Mouse (Mus musculus): ENCODE measurements at regions not wholly inside any gene's neighbourhood (a gene's known extent, or its start where the extent isn't known, plus 50 kb on each side); places are given as distances from the start of the nearest gene placed in this dataset.

DNA sequence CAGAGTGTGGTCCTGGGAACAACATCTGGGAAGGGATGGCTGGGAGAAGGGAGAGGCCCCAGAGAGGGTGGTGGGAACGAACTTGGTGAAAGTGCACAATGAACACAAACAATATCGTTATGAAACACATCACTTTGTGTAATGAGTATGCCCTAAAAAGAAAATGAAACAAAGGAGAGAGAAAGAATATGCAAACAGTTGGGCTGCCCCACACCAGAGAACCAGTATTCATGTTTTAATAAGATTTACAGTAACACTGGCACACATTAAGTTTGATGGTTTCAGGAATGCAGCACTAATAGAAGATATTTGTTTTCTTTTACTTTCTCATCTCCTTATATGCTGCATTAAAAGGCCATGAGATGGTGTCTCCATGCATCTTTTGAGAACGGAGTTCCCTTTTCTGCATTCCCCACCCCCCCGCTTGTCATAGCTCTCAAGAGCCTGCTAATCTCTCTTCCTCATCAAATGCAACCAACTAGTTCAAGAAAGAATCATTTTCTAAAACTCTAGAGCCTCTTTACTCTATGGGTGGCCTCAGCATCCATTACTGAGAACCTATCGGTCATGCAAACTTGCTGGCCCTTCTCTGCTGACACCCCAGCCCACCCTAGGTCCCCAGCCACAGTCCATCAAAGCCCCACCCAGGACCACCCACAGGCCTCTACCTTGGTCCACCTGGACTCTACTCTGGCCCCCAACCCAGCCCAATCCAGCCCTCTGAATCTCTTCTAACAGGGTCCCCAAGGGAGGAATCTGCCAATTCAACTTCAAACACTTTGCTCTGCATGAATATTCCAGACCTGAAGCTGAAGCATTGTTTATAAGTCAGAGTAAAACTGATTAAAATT, 379.0 kb upstream of the Nrp1 start:
- Histone ChIP-seq H3K27ac (ENCODE audit: poor library complexity, severe bottlenecking) (no peak overlapping the region), H3K36me3 (no peaks in the 10 kb centered on the region), H3K4me1 (replicated peaks) (peaks cover 14% of the 10 kb centered on the region), H3K9ac (no peak overlapping the region), H3K4me3 (no peak overlapping the region), H3K4me2 (no peak overlapping the region), H3K9me3 (replicated peaks) (no peaks in the 10 kb centered on the region), H3K27me3 (replicated peaks) (no peaks in the 10 kb centered on the region)
- ATAC-seq (ENCODE audit: insufficient number of reproducible peaks, low FRiP score), result no peak
- WGBS, result 75% methylated on average over 5 of the region's 5 CpGs

DNA sequence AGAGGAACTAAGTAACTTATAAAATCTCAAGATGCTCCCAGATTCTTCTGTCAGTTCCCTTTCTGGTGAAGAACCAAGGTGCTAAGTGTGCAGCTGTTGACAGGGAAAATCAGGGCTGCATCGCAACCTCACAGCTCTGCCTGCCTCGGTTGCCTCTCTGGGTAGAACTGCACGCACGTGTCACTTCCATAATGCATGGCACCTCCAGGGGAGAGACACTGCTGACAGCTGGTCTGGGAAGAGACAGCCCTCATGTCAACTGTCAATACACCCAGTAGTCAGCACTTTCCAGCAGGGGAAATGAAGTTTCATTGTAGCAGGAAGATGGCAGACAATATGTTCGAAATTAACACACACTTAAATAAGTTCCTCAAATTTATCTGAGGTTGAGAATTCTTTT, 376.2 kb upstream of the Nrp1 start:
- Histone ChIP-seq H3K9ac (no peak overlapping the region), H3K36me3 (no peaks in the 10 kb centered on the region), H3K27ac (ENCODE audit: poor library complexity, severe bottlenecking) (no peak overlapping the region), H3K4me2 (no peak overlapping the region), H3K9me3 (replicated peaks) (no peaks in the 10 kb centered on the region), H3K4me3 (no peak overlapping the region), H3K27me3 (replicated peaks) (no peaks in the 10 kb centered on the region), H3K4me1 (replicated peaks) (0 out of 2 replicates have a peak, but pooled peaks cover 13% of the 10 kb centered on the region)
- no peak for ATAC-seq (ENCODE audit: insufficient number of reproducible peaks, low FRiP score)
- 45% methylated on average over 5 of the region's 5 CpGs for WGBS

DNA sequence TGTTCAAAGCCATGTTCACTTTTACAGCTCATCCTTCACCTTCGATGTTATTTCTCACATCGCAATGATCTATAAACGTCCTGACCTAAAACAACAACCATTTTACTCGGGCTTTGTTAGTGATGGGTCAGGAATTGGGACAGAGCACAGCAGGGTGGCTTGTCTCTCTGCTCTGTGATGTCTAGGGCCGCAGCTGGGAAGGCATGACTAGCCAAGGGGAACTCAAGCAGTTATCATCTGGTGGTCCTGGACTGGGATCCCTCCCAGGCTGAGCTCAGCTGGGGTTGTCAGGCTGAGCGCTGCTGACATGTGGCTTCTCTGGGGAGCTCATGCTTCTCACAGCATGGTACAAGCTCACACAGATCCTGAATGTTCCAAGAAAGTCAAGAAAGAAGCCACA, 372.8 kb upstream of the Nrp1 start:
- Histone ChIP-seq H3K4me3 (no peak overlapping the region), H3K9ac (no peak overlapping the region), H3K27ac (ENCODE audit: poor library complexity, severe bottlenecking) (no peak overlapping the region), H3K9me3 (replicated peaks) (no peaks in the 10 kb centered on the region), H3K4me2 (no peak overlapping the region), H3K27me3 (replicated peaks) (no peaks in the 10 kb centered on the region), H3K36me3 (no peaks in the 10 kb centered on the region), H3K4me1 (replicated peaks) (0 out of 2 replicates have a peak, but pooled peaks cover 6% of the 10 kb centered on the region)
- WGBS, result 65% methylated on average over 6 of the region's 6 CpGs
- ATAC-seq (ENCODE audit: insufficient number of reproducible peaks, low FRiP score), result no peak

DNA sequence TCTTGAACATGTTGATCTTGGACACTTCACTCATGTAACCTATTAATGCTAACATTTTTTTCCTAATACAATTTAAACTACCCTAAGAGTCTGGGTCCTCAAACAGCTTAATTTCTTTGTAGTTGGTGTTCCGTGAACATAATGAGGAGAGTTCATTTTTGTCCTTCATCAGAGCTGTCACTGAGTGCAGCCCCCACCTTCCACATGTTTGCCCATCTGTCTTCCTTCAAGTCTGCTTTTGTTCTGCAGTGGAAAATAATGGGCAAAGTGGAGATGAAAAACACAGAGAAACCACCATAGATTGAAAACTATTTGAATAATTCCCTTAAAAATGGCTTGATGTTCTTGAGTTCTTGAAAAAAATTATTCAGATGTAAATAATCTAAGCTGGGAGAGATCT, 369.5 kb upstream of the Nrp1 start:
- 93% methylated on average over 1 of the region's 1 CpGs for WGBS
- Histone ChIP-seq H3K36me3 (no peaks in the 10 kb centered on the region), H3K9me3 (replicated peaks) (no peaks in the 10 kb centered on the region), H3K4me1 (replicated peaks) (peaks cover 11% of the 10 kb centered on the region; the same call in 1 of the 2 replicates), H3K4me3 (no peak overlapping the region), H3K9ac (no peak overlapping the region), H3K27me3 (replicated peaks) (no peaks in the 10 kb centered on the region), H3K4me2 (no peak overlapping the region), H3K27ac (ENCODE audit: poor library complexity, severe bottlenecking) (no peak overlapping the region)
- no peak for ATAC-seq (ENCODE audit: insufficient number of reproducible peaks, low FRiP score)

DNA sequence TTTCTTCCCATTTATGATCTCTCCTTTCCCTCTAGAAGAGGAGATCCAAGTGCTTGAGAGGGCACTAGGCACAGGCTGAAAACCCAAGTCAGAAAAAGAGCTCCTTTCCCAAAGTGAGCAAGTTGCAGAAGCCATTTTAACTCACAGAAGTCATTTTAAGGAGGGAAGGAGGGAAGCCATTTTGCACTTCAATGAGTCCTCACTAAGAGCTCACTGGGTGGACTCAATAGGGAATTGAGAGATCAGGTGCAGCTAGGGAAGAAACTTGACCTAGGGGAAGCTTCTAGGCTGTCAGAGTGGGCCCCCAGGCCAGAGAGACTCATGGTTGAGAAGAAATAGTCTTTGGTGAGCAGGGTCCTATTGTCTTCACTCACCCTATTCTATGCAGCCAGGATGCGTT, 363.5 kb upstream of the Nrp1 start:
- Histone ChIP-seq H3K4me2 (no peak overlapping the region), H3K9me3 (replicated peaks) (no peaks in the 10 kb centered on the region), H3K36me3 (no peaks in the 10 kb centered on the region), H3K27me3 (replicated peaks) (no peaks in the 10 kb centered on the region), H3K4me1 (replicated peaks) (peaks cover 4% of the 10 kb centered on the region; the same call in 1 of the 2 replicates), H3K27ac (ENCODE audit: poor library complexity, severe bottlenecking) (no peak overlapping the region), H3K9ac (no peak overlapping the region), H3K4me3 (no peak overlapping the region)
- WGBS, result 81% methylated on average over 1 of the region's 1 CpGs
- ATAC-seq (ENCODE audit: insufficient number of reproducible peaks, low FRiP score), result no peak

DNA sequence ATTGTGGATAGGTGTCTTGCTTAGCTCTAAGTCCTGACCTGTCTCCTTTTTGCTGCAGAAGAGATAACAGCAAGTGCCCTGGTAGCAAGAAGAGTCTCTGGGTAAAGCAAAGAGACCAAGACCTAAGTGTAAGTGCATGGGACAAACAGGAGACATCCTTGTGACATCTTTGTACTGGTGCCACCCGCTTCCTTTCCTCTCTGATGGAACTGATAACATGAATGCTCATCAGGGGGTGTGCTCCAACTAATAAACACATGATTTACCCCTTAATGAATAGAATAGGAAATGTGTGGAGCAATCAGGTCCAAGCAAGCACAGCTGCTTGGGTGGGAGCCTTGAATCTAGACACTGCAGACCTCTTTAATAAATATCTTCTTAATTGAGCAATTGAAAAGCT, 362.9 kb upstream of the Nrp1 start:
- Histone ChIP-seq H3K9ac (no peak overlapping the region), H3K4me2 (no peak overlapping the region), H3K36me3 (no peaks in the 10 kb centered on the region), H3K27me3 (replicated peaks) (no peaks in the 10 kb centered on the region), H3K27ac (ENCODE audit: poor library complexity, severe bottlenecking) (no peak overlapping the region), H3K4me1 (replicated peaks) (peaks cover 4% of the 10 kb centered on the region; the same call in 1 of the 2 replicates), H3K4me3 (no peak overlapping the region), H3K9me3 (replicated peaks) (no peaks in the 10 kb centered on the region)
- ATAC-seq (ENCODE audit: insufficient number of reproducible peaks, low FRiP score), result no peak
- WGBS, result 84% methylated on average over 1 of the region's 1 CpGs

DNA sequence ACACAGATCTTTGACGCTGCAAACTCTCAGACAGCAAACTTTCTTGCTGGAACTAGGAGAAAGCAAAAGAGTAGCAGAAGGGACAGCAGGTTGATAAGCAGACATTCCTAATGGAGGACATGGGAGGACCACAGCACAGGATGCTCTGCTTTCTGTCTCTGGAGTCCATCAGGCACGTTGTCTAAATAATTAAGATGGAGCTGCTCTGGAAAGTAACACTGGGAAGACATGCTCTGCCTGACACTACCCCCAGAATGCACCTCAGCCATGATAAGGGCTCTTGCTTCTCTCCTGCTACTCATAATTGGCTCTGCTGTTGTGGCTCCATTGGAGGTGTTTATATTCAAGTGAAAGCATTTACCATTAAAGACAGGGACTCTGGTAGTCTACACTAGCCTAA, 356.0 kb upstream of the Nrp1 start:
- Histone ChIP-seq H3K4me2 (no peak overlapping the region), H3K4me1 (replicated peaks) (peaks cover 18% of the 10 kb centered on the region), H3K27me3 (replicated peaks) (no peaks in the 10 kb centered on the region), H3K36me3 (no peaks in the 10 kb centered on the region), H3K9me3 (replicated peaks) (no peaks in the 10 kb centered on the region), H3K9ac (no peak overlapping the region), H3K4me3 (no peak overlapping the region), H3K27ac (ENCODE audit: poor library complexity, severe bottlenecking) (no peak overlapping the region)
- ATAC-seq (ENCODE audit: insufficient number of reproducible peaks, low FRiP score), result no peak
- 14% methylated on average over 2 of the region's 2 CpGs for WGBS

DNA sequence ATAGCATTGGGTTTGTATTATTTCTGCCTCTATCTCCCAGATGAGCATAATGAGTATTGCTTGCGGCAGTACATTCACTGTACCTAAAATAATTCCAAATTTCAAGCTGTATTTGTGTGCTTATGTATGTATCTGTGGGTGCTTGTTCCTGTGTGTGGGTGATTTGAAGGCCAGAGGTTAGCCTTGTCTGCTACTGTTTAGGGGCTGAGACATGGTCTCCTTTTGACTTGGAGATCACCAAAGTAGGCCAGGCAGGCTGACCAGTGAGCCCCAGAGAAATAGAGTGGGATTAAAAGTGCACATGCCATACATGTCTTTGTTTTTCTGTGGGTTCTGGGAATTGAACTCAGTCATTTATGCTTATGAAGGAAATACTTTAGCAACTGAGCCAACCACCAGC, 355.6 kb upstream of the Nrp1 start:
- H3K4me1 ChIP-seq (replicated peaks), result peaks cover 18% of the 10 kb centered on the region
- no peaks in the 10 kb centered on the region for H3K36me3 ChIP-seq
- H3K9me3 ChIP-seq (replicated peaks), result no peaks in the 10 kb centered on the region
- H3K4me2 ChIP-seq, result no peak overlapping the region
- no peaks in the 10 kb centered on the region for H3K27me3 ChIP-seq (replicated peaks)
- H3K27ac ChIP-seq (ENCODE audit: poor library complexity, severe bottlenecking), result no peak overlapping the region
- ATAC-seq (ENCODE audit: insufficient number of reproducible peaks, low FRiP score), result no peak
- H3K4me3 ChIP-seq, result no peak overlapping the region
- WGBS, result 88% methylated on average over 1 of the region's 1 CpGs
- H3K9ac ChIP-seq, result no peak overlapping the region

DNA sequence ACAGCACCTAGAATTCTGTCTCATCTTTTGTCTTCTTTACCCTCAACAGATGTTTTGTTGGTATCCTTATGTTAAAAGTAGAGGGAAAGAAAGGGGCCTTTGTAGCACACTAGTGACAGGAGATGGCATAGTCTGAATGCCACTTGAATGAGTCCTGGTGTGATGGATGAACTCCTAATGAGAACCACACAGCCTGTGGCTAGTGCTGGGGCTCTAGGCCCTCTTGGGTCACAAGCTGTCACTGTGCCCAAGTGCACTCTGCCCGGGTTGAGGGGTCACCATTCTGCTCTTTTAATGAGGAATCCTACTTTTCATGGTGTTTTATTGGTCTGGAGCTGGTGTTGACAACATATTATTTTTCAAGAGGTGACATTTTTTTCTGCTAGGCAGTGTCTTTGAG, 355.0 kb upstream of the Nrp1 start:
- Histone ChIP-seq H3K4me3 (no peak overlapping the region), H3K4me1 (replicated peaks) (peaks cover 18% of the 10 kb centered on the region), H3K27me3 (replicated peaks) (no peaks in the 10 kb centered on the region), H3K9me3 (replicated peaks) (no peaks in the 10 kb centered on the region), H3K36me3 (no peaks in the 10 kb centered on the region), H3K9ac (no peak overlapping the region), H3K27ac (ENCODE audit: poor library complexity, severe bottlenecking) (no peak overlapping the region), H3K4me2 (no peak overlapping the region)
- WGBS, result 61% methylated on average over 1 of the region's 1 CpGs
- ATAC-seq (ENCODE audit: insufficient number of reproducible peaks, low FRiP score), result no peak

DNA sequence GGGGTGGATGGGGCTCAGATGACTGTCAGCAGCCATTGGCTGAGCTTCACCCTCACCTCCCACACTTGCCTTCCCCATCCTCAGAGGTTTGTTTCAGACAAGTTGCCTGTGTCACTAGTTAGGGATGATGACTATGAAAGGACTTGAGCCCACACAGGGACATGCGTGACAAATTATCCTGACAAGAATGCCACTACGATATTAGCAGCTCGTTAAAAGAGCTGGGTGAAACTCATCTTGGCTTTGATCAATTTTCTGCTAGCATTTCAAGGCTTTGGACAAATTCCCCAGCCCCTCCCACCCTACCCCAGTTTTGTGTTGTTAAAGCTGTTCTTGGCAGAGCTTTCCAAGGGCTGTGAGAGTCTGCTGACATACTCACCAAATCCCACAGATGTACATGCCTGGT, 354.5 kb upstream of the Nrp1 start:
- WGBS, result 68% methylated on average over 3 of the region's 3 CpGs
- Histone ChIP-seq H3K36me3 (no peaks in the 10 kb centered on the region), H3K27me3 (replicated peaks) (no peaks in the 10 kb centered on the region), H3K4me2 (no peak overlapping the region), H3K9me3 (replicated peaks) (no peaks in the 10 kb centered on the region), H3K27ac (ENCODE audit: poor library complexity, severe bottlenecking) (no peak overlapping the region), H3K9ac (no peak overlapping the region), H3K4me1 (replicated peaks) (peaks cover 18% of the 10 kb centered on the region), H3K4me3 (no peak overlapping the region)
- ATAC-seq (ENCODE audit: insufficient number of reproducible peaks, low FRiP score), result no peak

DNA sequence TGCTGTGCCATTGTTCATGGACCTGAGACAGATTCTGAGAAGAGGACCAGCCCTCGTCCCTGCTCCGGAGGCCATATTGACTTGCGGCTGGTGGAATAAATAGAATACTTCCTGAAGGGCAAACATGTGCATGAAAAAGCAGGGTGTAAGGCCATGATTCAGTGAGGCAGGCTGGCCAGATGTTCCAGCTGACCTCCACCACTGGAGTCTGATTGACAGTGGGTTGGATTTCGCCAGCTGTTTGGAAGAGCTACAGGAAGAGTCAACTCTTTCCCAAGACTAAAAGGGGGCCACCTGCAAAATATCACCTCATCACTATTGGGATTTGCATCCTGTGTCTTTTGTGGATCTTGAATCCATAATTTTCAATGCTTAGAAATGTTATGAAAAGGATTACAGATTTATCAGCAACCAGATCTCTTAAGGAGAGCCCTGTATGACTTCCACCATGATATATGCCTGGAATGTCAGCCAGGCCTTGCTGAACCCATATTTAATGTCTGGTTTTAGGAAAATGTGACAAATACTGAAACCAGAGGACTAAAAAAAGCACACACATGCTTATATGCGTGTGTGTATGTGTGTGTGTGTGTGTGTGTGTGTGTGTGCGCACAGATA, 348.9 kb upstream of the Nrp1 start:
- H3K4me2 ChIP-seq, result no peak overlapping the region
- H3K36me3 ChIP-seq, result no peaks in the 10 kb centered on the region
- H3K27me3 ChIP-seq (replicated peaks), result no peaks in the 10 kb centered on the region
- ATAC-seq (ENCODE audit: insufficient number of reproducible peaks, low FRiP score), result no peak
- H3K27ac ChIP-seq (ENCODE audit: poor library complexity, severe bottlenecking), result no peak overlapping the region
- no peak overlapping the region for H3K4me3 ChIP-seq
- 89% methylated on average over 6 of the region's 6 CpGs for WGBS
- H3K9ac ChIP-seq, result no peak overlapping the region
- H3K9me3 ChIP-seq (replicated peaks), result no peaks in the 10 kb centered on the region
- peaks cover under 1% of the 10 kb centered on the region; the same call in 1 of the 2 replicates for H3K4me1 ChIP-seq (replicated peaks)

Data from heart, embryonic 12.5 days (tissue).